Mouse (Mus musculus) embryonic facial prominence, embryonic 15.5 days (tissue): ENCODE data around the gene Rap1gap2. TPM values are rescaled to one million over a fixed set of nuclear protein-coding genes. Genes with fewer than 3 reads are reported as not detected.
A peak's percentile ranks its signal among the peaks of the same experiment; 100 is the strongest.

Source experiments
- ATAC-seq: fragments of 200-750 bp; cut with Nextera tagmentation; 2 replicates; pipeline ENCODE4 v1.8.0; 2017; ENCODE audit warnings: low read depth, moderate TSS enrichment; ENCODE audit not compliant: insufficient number of reproducible peaks, low FRiP score, low TSS enrichment
- H3K27ac ChIP-seq: fragments of 300-500 bp; sonication (generic); replicated peaks from 2 replicates; pipeline ENCODE4 v1.5.1; 2015; ENCODE audit warnings: mild to moderate bottlenecking, inconsistent platforms
- H3K27me3 ChIP-seq: fragments of 300-500 bp; sonication (generic); 2 replicates; pipeline ENCODE4 v1.6.1; 2015; ENCODE audit warnings: inconsistent platforms
- H3K36me3 ChIP-seq: fragments of 300-500 bp; sonication (generic); 2 replicates; pipeline ENCODE4 v1.6.1; 2015; ENCODE audit warnings: mild to moderate bottlenecking, inconsistent platforms
- H3K4me1 ChIP-seq: fragments of 300-500 bp; sonication (generic); 2 replicates; pipeline ENCODE4 v1.6.1; 2015; ENCODE audit warnings: inconsistent platforms
- H3K4me2 ChIP-seq: fragments of 300-500 bp; sonication (generic); replicated peaks from 2 replicates; pipeline ENCODE4 v1.6.1; 2015; ENCODE audit warnings: mild to moderate bottlenecking, inconsistent platforms
- H3K4me3 ChIP-seq: fragments of 300-500 bp; sonication (generic); replicated peaks from 2 replicates; pipeline ENCODE4 v1.5.1; 2015; ENCODE audit warnings: mild to moderate bottlenecking, inconsistent platforms
- H3K9ac ChIP-seq: fragments of 300-500 bp; sonication (generic); 2 replicates; pipeline ENCODE4 v1.6.1; 2015; ENCODE audit warnings: inconsistent platforms
- H3K9me3 ChIP-seq: fragments of 300-500 bp; sonication (generic); replicated peaks from 2 replicates; pipeline ENCODE4 v1.6.1; 2016; ENCODE audit warnings: inconsistent platforms
- WGBS: fragments of 180-500 bp; shearing (Covaris S2); methylation state at CpG from one replicate; pipeline ENCODE4 v1.1.7; 2015; 5-methylcytosine and 5-hydroxymethylcytosine counted together
- polyA plus RNA-seq: library from polyadenylated mRNA; unstranded; fragments of >200 nt; fragmentation: Nextera tagmentation; extraction: Ambion mirVana; gene quantifications from 2 replicates; pipeline ENCODE4 v1.2.1, GENCODE M21; 2015

Rap1gap2 gene
- polyA plus RNA-seq, 1 experiment from 2014 or later, result 3.5 TPM

- WGBS, result 71% methylated on average over 8 of the region's 8 CpGs
- H3K36me3 ChIP-seq, result no peaks in the 10 kb centered on the region
- no peak overlapping the region for H3K9ac ChIP-seq
- no peak overlapping the region for H3K4me2 ChIP-seq
- H3K27me3 ChIP-seq, result no peaks in the 10 kb centered on the region
- H3K27ac ChIP-seq, result no peak overlapping the region
- no peaks in the 10 kb centered on the region for H3K4me1 ChIP-seq
- H3K4me3 ChIP-seq, result no peak overlapping the region
- ATAC-seq, result no peak
- no peaks in the 10 kb centered on the region for H3K9me3 ChIP-seq
These were observed 116.8 kb downstream of the Rap1gap2 start for GRCm38 (mm10) chr11:74493936-74494335.

- H3K27ac ChIP-seq, result no peak overlapping the region
- no peak overlapping the region for H3K4me3 ChIP-seq
- H3K4me2 ChIP-seq, result no peak overlapping the region
- H3K9me3 ChIP-seq, result no peaks in the 10 kb centered on the region
- H3K4me1 ChIP-seq, result no peaks in the 10 kb centered on the region
- no peaks in the 10 kb centered on the region for H3K27me3 ChIP-seq
- WGBS, result 65% methylated on average over 11 of the region's 11 CpGs
- H3K9ac ChIP-seq, result no peak overlapping the region
- no peak for ATAC-seq
- H3K36me3 ChIP-seq, result no peaks in the 10 kb centered on the region
These were observed 117.4 kb downstream of the Rap1gap2 start for GRCm38 (mm10) chr11:74493172-74493862.

GRCm38 (mm10) chr11:74491130-74491529 lies 119.6 kb downstream of the Rap1gap2 start:
- Histone ChIP-seq H3K27me3 (no peaks in the 10 kb centered on the region), H3K27ac (no peak overlapping the region), H3K4me3 (no peak overlapping the region), H3K4me1 (no peaks in the 10 kb centered on the region), H3K9me3 (no peaks in the 10 kb centered on the region), H3K9ac (no peak overlapping the region), H3K36me3 (no peaks in the 10 kb centered on the region), H3K4me2 (no peak overlapping the region)
- WGBS, result 81% methylated on average over 4 of the region's 4 CpGs
- ATAC-seq, result no peak

DNA sequence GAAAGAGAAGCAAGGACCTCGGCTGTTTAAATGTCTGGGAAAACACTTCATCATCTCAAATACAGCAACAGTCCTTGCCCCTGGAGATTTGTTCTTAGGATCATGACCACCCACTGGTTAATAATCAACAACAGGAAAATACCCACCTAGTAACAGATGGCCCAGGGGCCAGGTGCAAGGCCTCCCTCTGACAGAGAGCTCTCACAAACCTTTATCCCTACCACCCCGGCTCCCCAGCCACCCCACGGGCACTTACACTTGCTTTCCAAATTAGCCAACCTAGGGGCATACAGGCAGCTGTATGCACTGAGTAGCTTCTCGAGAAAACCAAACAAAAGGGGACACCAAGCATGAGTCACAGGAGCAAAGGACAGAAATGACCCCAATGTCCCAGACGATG lies 121.5 kb downstream of the Rap1gap2 start:
- WGBS, result 74% methylated on average over 5 of the region's 5 CpGs
- Histone ChIP-seq H3K27me3 (no peaks in the 10 kb centered on the region), H3K4me1 (no peaks in the 10 kb centered on the region), H3K9me3 (no peaks in the 10 kb centered on the region), H3K36me3 (no peaks in the 10 kb centered on the region), H3K4me2 (no peak overlapping the region), H3K4me3 (no peak overlapping the region), H3K9ac (no peak overlapping the region), H3K27ac (no peak overlapping the region)
- ATAC-seq, result no peak

GRCm38 (mm10) chr11:74487952-74488351 lies 122.8 kb downstream of the Rap1gap2 start:
- no peak overlapping the region for H3K9ac ChIP-seq
- H3K36me3 ChIP-seq, result no peaks in the 10 kb centered on the region
- H3K4me1 ChIP-seq, result no peaks in the 10 kb centered on the region
- no peaks in the 10 kb centered on the region for H3K9me3 ChIP-seq
- H3K4me2 ChIP-seq, result no peak overlapping the region
- H3K4me3 ChIP-seq, result no peak overlapping the region
- ATAC-seq, result no peak
- H3K27me3 ChIP-seq, result no peaks in the 10 kb centered on the region
- H3K27ac ChIP-seq, result no peak overlapping the region
- 61% methylated on average over 3 of the region's 3 CpGs for WGBS

GRCm38 (mm10) chr11:74485435-74486217 lies 125.1 kb downstream of the Rap1gap2 start:
- no peak for ATAC-seq
- 82% methylated on average over 7 of the region's 7 CpGs for WGBS
- H3K4me2 ChIP-seq, result no peak overlapping the region

DNA sequence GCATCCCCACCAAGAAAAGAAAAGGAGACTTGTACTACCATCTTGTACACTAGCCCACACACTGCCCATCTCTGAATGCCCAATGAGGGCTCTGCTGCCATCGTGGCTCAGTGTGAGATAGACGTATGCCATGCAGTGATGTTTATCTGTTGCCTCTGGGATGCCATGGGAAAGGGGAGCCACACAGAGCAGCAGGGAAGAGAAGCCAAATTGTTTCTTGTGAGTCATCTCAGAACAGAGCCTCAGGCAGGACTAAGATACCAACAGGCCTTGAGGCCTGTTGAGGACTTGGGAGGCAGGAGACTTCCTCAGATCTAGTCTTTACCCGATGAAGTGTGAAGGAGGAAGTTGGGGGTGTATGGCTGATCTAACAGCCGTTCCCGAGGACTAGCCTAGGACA lies 126.8 kb downstream of the Rap1gap2 start:
- H3K9me3 ChIP-seq, result no peaks in the 10 kb centered on the region
- no peak overlapping the region for H3K27ac ChIP-seq
- no peak overlapping the region for H3K9ac ChIP-seq
- no peak overlapping the region for H3K4me3 ChIP-seq
- 72% methylated on average over 5 of the region's 5 CpGs for WGBS
- H3K4me2 ChIP-seq, result no peak overlapping the region
- no peak for ATAC-seq
- no peaks in the 10 kb centered on the region for H3K4me1 ChIP-seq
- no peaks in the 10 kb centered on the region for H3K36me3 ChIP-seq
- no peaks in the 10 kb centered on the region for H3K27me3 ChIP-seq

More at GRCm38 (mm10) chr11:74485435-74486217, 125.1 kb downstream of the Rap1gap2 start:
- H3K9me3 ChIP-seq, result no peaks in the 10 kb centered on the region
- no peak overlapping the region for H3K4me3 ChIP-seq
- H3K36me3 ChIP-seq, result no peaks in the 10 kb centered on the region
- no peak overlapping the region for H3K9ac ChIP-seq
- no peaks in the 10 kb centered on the region for H3K27me3 ChIP-seq
- H3K4me1 ChIP-seq, result no peaks in the 10 kb centered on the region
- H3K27ac ChIP-seq, result no peak overlapping the region

- H3K4me3 ChIP-seq, result no peak overlapping the region
- ATAC-seq, result no peak
- 64% methylated on average over 6 of the region's 6 CpGs for WGBS
- H3K4me1 ChIP-seq, result no peaks in the 10 kb centered on the region
- no peak overlapping the region for H3K4me2 ChIP-seq
- H3K9ac ChIP-seq, result no peak overlapping the region
- H3K27ac ChIP-seq, result no peak overlapping the region
- H3K27me3 ChIP-seq, result no peaks in the 10 kb centered on the region
- no peaks in the 10 kb centered on the region for H3K9me3 ChIP-seq
- H3K36me3 ChIP-seq, result no peaks in the 10 kb centered on the region
These were observed 127.4 kb downstream of the Rap1gap2 start for GRCm38 (mm10) chr11:74483153-74483817.

GRCm38 (mm10) chr11:74481797-74482196 lies 128.9 kb downstream of the Rap1gap2 start:
- Histone ChIP-seq H3K9me3 (no peaks in the 10 kb centered on the region), H3K27me3 (no peaks in the 10 kb centered on the region), H3K4me2 (no peak overlapping the region), H3K4me3 (no peak overlapping the region), H3K36me3 (no peaks in the 10 kb centered on the region), H3K9ac (no peak overlapping the region), H3K27ac (no peak overlapping the region), H3K4me1 (no peaks in the 10 kb centered on the region)
- WGBS, result 69% methylated on average over 5 of the region's 5 CpGs
- ATAC-seq, result 0 out of 2 replicates have a peak, but pooled peaks have one; percentile 49

DNA sequence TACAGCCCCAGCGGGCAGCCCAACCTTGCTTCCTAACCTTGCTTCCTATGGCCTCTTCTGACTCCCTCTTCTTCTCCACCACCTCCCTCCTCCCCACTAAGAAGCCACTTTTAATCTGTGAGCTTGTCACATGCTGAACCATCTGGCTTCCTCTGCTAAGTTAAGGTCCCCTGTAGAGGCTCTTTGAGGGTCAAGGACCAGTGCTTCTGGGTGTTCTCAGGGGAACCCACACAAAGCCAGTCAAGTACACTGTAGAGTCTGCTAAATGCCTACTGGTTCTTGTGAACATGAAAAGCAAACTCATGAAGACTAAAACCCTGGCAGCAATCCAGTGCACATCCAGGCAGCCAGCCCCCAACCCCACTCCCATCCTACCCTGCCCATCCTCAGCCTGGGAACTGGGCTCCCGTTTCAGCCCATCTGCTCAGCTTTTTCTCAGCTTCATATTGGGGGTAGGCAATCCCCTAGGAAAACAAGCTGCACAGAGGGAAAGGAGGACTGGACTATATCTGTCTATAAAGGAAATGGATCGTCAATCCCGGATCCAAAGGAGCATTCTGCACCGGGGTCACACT lies 130.9 kb downstream of the Rap1gap2 start:
- ATAC-seq, result no peak
- Histone ChIP-seq H3K4me3 (no peak overlapping the region), H3K9me3 (no peaks in the 10 kb centered on the region), H3K27me3 (no peaks in the 10 kb centered on the region), H3K27ac (no peak overlapping the region), H3K4me2 (no peak overlapping the region), H3K9ac (no peak overlapping the region), H3K36me3 (no peaks in the 10 kb centered on the region), H3K4me1 (no peaks in the 10 kb centered on the region)
- 69% methylated on average over 5 of the region's 5 CpGs for WGBS

DNA sequence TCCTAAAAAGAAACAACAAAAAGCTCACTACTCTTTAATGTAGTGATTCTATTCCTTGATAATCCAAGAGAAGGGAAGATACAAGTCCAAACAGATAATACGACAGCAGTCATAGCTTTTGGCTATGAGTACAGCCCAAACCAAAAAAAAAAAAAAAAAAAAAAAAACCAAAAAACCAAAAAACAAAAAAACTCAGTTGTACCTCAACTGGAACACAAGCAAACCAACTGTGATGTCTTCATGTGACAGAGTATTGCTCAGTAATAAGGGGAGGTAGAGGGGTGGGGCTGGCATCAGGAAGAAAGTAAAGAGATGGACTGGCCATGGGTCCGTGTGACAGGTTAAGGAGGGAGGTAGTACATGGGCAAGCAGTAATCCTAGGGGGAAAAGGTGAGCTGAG lies 131.8 kb downstream of the Rap1gap2 start:
- WGBS, result 76% methylated on average over 2 of the region's 2 CpGs
- ATAC-seq, result no peak

More for the DNA sequence above, 131.8 kb downstream of the Rap1gap2 start:
- H3K4me2 ChIP-seq, result no peak overlapping the region
- H3K4me1 ChIP-seq, result no peaks in the 10 kb centered on the region
- no peaks in the 10 kb centered on the region for H3K36me3 ChIP-seq
- H3K9ac ChIP-seq, result no peak overlapping the region
- H3K27ac ChIP-seq, result no peak overlapping the region
- H3K27me3 ChIP-seq, result no peaks in the 10 kb centered on the region
- H3K4me3 ChIP-seq, result no peak overlapping the region
- H3K9me3 ChIP-seq, result no peaks in the 10 kb centered on the region
